In the genomic region with DNA sequence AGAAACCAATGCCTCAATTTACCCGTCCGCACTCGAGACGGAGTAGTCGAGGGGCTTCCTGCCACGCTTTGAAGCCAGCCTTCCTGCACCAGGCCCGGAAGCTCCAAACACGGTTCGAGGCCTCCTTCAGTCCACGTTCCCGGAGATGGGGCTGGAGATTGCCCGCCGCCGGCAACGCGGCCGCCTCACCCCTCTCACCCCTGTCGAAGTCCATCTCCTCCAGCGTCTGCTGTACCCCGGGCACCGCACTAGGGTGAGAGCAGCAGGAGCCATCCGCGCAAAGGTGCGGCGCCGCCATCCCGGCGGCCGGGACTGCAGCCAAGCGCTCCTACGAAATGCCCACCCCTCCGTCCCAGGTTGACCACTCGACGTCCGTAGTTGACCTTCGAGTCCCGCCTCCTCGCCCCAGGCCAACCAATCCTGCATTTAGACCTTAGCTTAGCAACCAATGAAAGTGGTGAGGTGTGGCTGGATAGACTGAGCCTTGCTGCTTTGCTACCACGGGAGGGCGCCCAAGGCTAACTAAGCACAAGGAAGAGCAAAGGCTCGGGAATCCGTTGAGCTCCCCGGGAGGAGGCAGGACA, we compare ENCODE assay signal across 8 mouse cellular contexts. TPM values are rescaled to one million over a fixed set of nuclear protein-coding genes. Genes with fewer than 3 reads are reported as not detected.
DNase-seq lines count a peak whose midpoint lies in the region; ATAC-seq lines count a peak whose summit lies in the region.

Gene Ankrd39 (minus strand): TSS at position 558 of the 584 bp plus-strand sequence.

- peak within 1 kb of the TSS; percentile 79 for H3K9ac ChIP-seq in hindbrain, embryonic 14.5 days

- peak; percentile 99 for DNase-seq in R1 (ENCODE audit: low read depth, low spot score)
- peak; percentile 97 to 98 for DNase-seq in cerebellum, postnatal 25 days
- peak; percentile 91 to 97 for DNase-seq in frontal cortex, postnatal 25 days (ENCODE audit: low spot score in 2 of 2)
- DNase-seq in hindbrain, embryonic 14.5 days (ENCODE audit: low spot score), result peak; percentile 96
- DNase-seq in layer of hippocampus, postnatal 36 days, result peak; percentile 96 to 98
- peak; percentile 99 for DNase-seq in lung, postnatal 36 days
- DNase-seq in retina, postnatal 1 day, result peak; percentile 99
- DNase-seq in urinary bladder, adult 18-20 months (ENCODE audit: low spot score in 2 of 2), result peak; percentile 87 to 98

- WGBS in hindbrain, embryonic 14.5 days, result under 1% methylated on average over 43 of the region's 43 CpGs

- H3K27me3 ChIP-seq in hindbrain, embryonic 14.5 days (ENCODE audit: control insufficient read depth, insufficient read depth, low read length), result no peaks in the 10 kb centered on the region

- H3K36me3 ChIP-seq in hindbrain, embryonic 14.5 days (replicated peaks; ENCODE audit: control insufficient read depth, insufficient read depth), result peaks cover 48% of the 10 kb centered on the region

- peak; percentile 96 for ATAC-seq in hindbrain, embryonic 14.5 days (ENCODE audit: low FRiP score)

- peak within 1 kb of the TSS; percentile 59 for H3K4me3 ChIP-seq in hindbrain, embryonic 14.5 days (replicated peaks; ENCODE audit: low read length)

- peaks cover 27% of the 10 kb centered on the region for H3K4me1 ChIP-seq in hindbrain, embryonic 14.5 days (replicated peaks; ENCODE audit: control insufficient read depth, insufficient read depth, low read length)

- H3K4me2 ChIP-seq in hindbrain, embryonic 14.5 days (replicated peaks), result peak within 1 kb of the TSS; percentile 77

- H3K27ac ChIP-seq in hindbrain, embryonic 14.5 days, result peak within 1 kb of the TSS; percentile 80

- H3K9me3 ChIP-seq in hindbrain, embryonic 14.5 days (ENCODE audit: control insufficient read depth, low read length), result no peaks in the 10 kb centered on the region

RNA-seq across cellular contexts. Expression of gene Ankrd39, which starts in this region (rescaled TPM):
- 23.9 and 26.9 TPM in 2 replicates for polyA plus RNA-seq in hindbrain, embryonic 14.5 days (2014; fragmentation: Nextera tagmentation; extraction: Ambion mirVana)
- 10 to 100 TPM; 11.9 to 12.6 TPM for total RNA-seq in layer of hippocampus, postnatal 36 days (2021)

Comparison
In these comparisons a context has a peak if more than half of its experiments do, and no peak if none do; other contexts are left out.
1. Peak in every context shown above with its lines: DNase-seq, ATAC-seq, H3K4me3 ChIP-seq and H3K27ac ChIP-seq.